Mouse (Mus musculus): ENCODE data around the gene 1810037I17Rik. TPM values are rescaled to one million over a fixed set of nuclear protein-coding genes. Genes with fewer than 3 reads are reported as not detected.

1810037I17Rik gene
- polyA plus RNA-seq, 1 experiment from 2014 or later: 218 TPM

- no peak overlapping the region for H3K4me3 ChIP-seq (replicated peaks; ENCODE audit: low read length)
- 46% methylated on average over 6 of the region's 6 CpGs for WGBS
- H3K36me3 ChIP-seq (ENCODE audit: control insufficient read depth, insufficient read depth, low read length): no peaks in the 10 kb centered on the region
- no peak for ATAC-seq (ENCODE audit: insufficient read depth, low FRiP score)
- H3K4me1 ChIP-seq (ENCODE audit: control insufficient read depth, insufficient read depth, low read length): no peaks in the 10 kb centered on the region
- H3K27me3 ChIP-seq (ENCODE audit: control insufficient read depth, insufficient read depth, low read length): no peaks in the 10 kb centered on the region
- no peak overlapping the region for H3K9ac ChIP-seq (ENCODE audit: low read length)
- H3K27ac ChIP-seq (ENCODE audit: low read length): no peak overlapping the region
- no peaks in the 10 kb centered on the region for H3K9me3 ChIP-seq (replicated peaks; ENCODE audit: control insufficient read depth, low read length)
- H3K4me2 ChIP-seq (ENCODE audit: low read depth, low read length): no peak overlapping the region
Measured at GRCm38 (mm10) chr3:122898254-122898653, 25.7 kb upstream of the 1810037I17Rik start.

- Histone ChIP-seq H3K9ac (ENCODE audit: low read length) (no peak overlapping the region), H3K36me3 (ENCODE audit: control insufficient read depth, insufficient read depth, low read length) (no peaks in the 10 kb centered on the region), H3K27ac (ENCODE audit: low read length) (no peak overlapping the region), H3K27me3 (ENCODE audit: control insufficient read depth, insufficient read depth, low read length) (no peaks in the 10 kb centered on the region), H3K9me3 (replicated peaks; ENCODE audit: control insufficient read depth, low read length) (no peaks in the 10 kb centered on the region), H3K4me3 (replicated peaks; ENCODE audit: low read length) (no peak overlapping the region), H3K4me2 (ENCODE audit: low read depth, low read length) (no peak overlapping the region), H3K4me1 (ENCODE audit: control insufficient read depth, insufficient read depth, low read length) (0 out of 2 replicates have a peak, but pooled peaks cover 2% of the 10 kb centered on the region)
- WGBS: 38% methylated on average over 12 of the region's 12 CpGs
- peak; percentile 50; the same call in 1 of the 2 replicates for ATAC-seq (ENCODE audit: insufficient read depth, low FRiP score)
Measured at GRCm38 (mm10) chr3:122903746-122904433, 20.1 kb upstream of the 1810037I17Rik start.

DNA sequence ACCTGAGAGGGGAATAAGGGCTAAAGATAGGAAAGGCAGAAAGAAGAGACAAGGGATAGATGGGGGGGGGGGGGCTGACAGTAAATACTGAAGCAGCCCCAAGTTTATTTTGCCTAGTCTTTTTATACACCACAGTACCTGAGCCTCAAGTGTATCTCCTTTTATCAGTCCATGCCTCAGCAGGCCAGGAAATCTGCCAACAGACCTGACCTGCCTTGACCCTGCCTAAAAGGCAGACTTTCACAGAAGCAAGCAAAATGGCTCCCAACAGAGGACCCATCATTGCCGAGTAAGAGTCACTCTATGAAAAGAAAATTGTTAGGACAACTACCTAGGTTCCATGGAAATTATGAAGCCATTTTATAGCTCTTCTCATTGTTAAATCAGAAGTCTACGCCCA is 16.2 kb upstream of the 1810037I17Rik start:
- Histone ChIP-seq H3K9me3 (replicated peaks; ENCODE audit: control insufficient read depth, low read length) (no peaks in the 10 kb centered on the region), H3K36me3 (ENCODE audit: control insufficient read depth, insufficient read depth, low read length) (no peaks in the 10 kb centered on the region), H3K9ac (ENCODE audit: low read length) (no peak overlapping the region), H3K27ac (ENCODE audit: low read length) (no peak overlapping the region), H3K27me3 (ENCODE audit: control insufficient read depth, insufficient read depth, low read length) (no peaks in the 10 kb centered on the region), H3K4me1 (ENCODE audit: control insufficient read depth, insufficient read depth, low read length) (0 out of 2 replicates have a peak, but pooled peaks cover 2% of the 10 kb centered on the region), H3K4me2 (ENCODE audit: low read depth, low read length) (no peak overlapping the region), H3K4me3 (replicated peaks; ENCODE audit: low read length) (no peak overlapping the region)
- WGBS: 82% methylated on average over 2 of the region's 2 CpGs
- ATAC-seq (ENCODE audit: insufficient read depth, low FRiP score): no peak

GRCm38 (mm10) chr3:122915493-122915892 is 8.5 kb upstream of the 1810037I17Rik start:
- 85% methylated on average over 5 of the region's 5 CpGs for WGBS
- Histone ChIP-seq H3K9me3 (replicated peaks; ENCODE audit: control insufficient read depth, low read length) (no peaks in the 10 kb centered on the region), H3K27ac (ENCODE audit: low read length) (no peak overlapping the region), H3K36me3 (ENCODE audit: control insufficient read depth, insufficient read depth, low read length) (no peaks in the 10 kb centered on the region), H3K4me3 (replicated peaks; ENCODE audit: low read length) (no peak overlapping the region), H3K4me2 (ENCODE audit: low read depth, low read length) (no peak overlapping the region), H3K27me3 (ENCODE audit: control insufficient read depth, insufficient read depth, low read length) (no peaks in the 10 kb centered on the region), H3K9ac (ENCODE audit: low read length) (no peak overlapping the region), H3K4me1 (ENCODE audit: control insufficient read depth, insufficient read depth, low read length) (no peaks in the 10 kb centered on the region)
- no peak for ATAC-seq (ENCODE audit: insufficient read depth, low FRiP score)

DNA sequence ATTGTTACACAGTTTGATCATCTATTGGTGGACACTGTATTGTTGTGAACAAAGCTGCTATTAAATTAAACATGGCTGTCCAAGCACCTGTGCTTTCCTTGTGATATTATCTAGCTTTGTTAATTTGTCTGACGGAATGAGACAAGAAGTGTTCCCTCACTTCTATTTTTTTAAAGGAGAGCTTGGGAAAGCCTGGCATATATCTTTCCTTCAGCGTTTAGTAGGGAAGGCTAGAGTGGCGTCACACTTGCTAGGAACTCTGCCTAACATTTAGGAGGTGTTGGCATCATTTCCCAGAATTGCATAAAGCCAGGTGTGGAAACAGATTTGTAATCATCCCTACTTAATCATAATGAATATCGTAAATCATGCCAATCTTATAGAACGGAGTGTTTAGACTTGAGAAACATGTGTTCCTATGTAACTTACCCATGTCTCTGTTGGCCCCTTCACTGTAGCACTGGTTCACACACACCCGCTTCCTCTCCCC is 7.8 kb upstream of the 1810037I17Rik start:
- no peak for ATAC-seq (ENCODE audit: insufficient read depth, low FRiP score)
- H3K36me3 ChIP-seq (ENCODE audit: control insufficient read depth, insufficient read depth, low read length): no peaks in the 10 kb centered on the region
- no peak overlapping the region for H3K4me3 ChIP-seq (replicated peaks; ENCODE audit: low read length)
- H3K4me2 ChIP-seq (ENCODE audit: low read depth, low read length): no peak overlapping the region
- no peaks in the 10 kb centered on the region for H3K9me3 ChIP-seq (replicated peaks; ENCODE audit: control insufficient read depth, low read length)
- 76% methylated on average over 6 of the region's 6 CpGs for WGBS
- H3K27me3 ChIP-seq (ENCODE audit: control insufficient read depth, insufficient read depth, low read length): no peaks in the 10 kb centered on the region
- no peak overlapping the region for H3K27ac ChIP-seq (ENCODE audit: low read length)
- no peak overlapping the region for H3K9ac ChIP-seq (ENCODE audit: low read length)
- no peaks in the 10 kb centered on the region for H3K4me1 ChIP-seq (ENCODE audit: control insufficient read depth, insufficient read depth, low read length)

- no peaks in the 10 kb centered on the region for H3K27me3 ChIP-seq (ENCODE audit: control insufficient read depth, insufficient read depth, low read length)
- H3K27ac ChIP-seq (ENCODE audit: low read length): no peak overlapping the region
- no peak for ATAC-seq (ENCODE audit: insufficient read depth, low FRiP score)
- no peak overlapping the region for H3K4me2 ChIP-seq (ENCODE audit: low read depth, low read length)
- H3K9ac ChIP-seq (ENCODE audit: low read length): no peak overlapping the region
- 59% methylated on average over 2 of the region's 2 CpGs for whole genome bisulfite sequencing
- no peaks in the 10 kb centered on the region for H3K36me3 ChIP-seq (ENCODE audit: control insufficient read depth, insufficient read depth, low read length)
- H3K4me1 ChIP-seq (ENCODE audit: control insufficient read depth, insufficient read depth, low read length): no peaks in the 10 kb centered on the region; the same call in none of the 2 replicates
- H3K9me3 ChIP-seq (replicated peaks; ENCODE audit: control insufficient read depth, low read length): no peaks in the 10 kb centered on the region
- no peak overlapping the region for H3K4me3 ChIP-seq (replicated peaks; ENCODE audit: low read length)
Measured at GRCm38 (mm10) chr3:122918672-122919071, 5.3 kb upstream of the 1810037I17Rik start.

DNA sequence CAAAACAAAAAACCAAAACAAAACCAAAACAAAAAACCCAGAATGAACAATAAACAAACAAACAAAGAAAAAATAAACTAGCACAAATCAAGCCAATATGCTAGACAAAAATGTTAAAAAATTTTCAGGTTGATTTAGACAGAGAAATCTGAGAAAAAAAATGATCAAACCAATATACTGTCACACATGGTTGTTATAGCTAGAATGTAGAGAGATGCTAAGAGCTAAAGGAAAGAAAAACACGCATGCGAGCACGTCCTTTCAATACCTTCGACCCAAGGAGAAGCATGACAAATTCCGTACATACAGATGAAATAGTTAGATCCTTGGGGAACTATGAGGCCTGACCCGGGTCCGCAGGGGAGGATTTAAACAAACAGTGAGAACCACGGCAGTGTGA is 4.7 kb upstream of the 1810037I17Rik start, which contains the start of gene Gm10959:
TSS of gene Gm10959 (minus strand) at position 101 of the 400 bp plus-strand sequence.
- no peaks in the 10 kb centered on the region for H3K9me3 ChIP-seq (replicated peaks; ENCODE audit: control insufficient read depth, low read length)
- H3K27ac ChIP-seq (ENCODE audit: low read length): peak within 1 kb of the TSS; percentile 79
- H3K4me2 ChIP-seq (ENCODE audit: low read depth, low read length): no peak within 1 kb of the TSS
- no peak for ATAC-seq (ENCODE audit: insufficient read depth, low FRiP score)
- H3K36me3 ChIP-seq (ENCODE audit: control insufficient read depth, insufficient read depth, low read length): no peaks in the 10 kb centered on the region
- H3K4me3 ChIP-seq (replicated peaks; ENCODE audit: low read length): no peak within 1 kb of the TSS
- no peaks in the 10 kb centered on the region; the same call in none of the 2 replicates for H3K4me1 ChIP-seq (ENCODE audit: control insufficient read depth, insufficient read depth, low read length)
- 80% methylated on average over 8 of the region's 8 CpGs for WGBS
- H3K9ac ChIP-seq (ENCODE audit: low read length): no peak within 1 kb of the TSS
- H3K27me3 ChIP-seq (ENCODE audit: control insufficient read depth, insufficient read depth, low read length): no peaks in the 10 kb centered on the region

DNA sequence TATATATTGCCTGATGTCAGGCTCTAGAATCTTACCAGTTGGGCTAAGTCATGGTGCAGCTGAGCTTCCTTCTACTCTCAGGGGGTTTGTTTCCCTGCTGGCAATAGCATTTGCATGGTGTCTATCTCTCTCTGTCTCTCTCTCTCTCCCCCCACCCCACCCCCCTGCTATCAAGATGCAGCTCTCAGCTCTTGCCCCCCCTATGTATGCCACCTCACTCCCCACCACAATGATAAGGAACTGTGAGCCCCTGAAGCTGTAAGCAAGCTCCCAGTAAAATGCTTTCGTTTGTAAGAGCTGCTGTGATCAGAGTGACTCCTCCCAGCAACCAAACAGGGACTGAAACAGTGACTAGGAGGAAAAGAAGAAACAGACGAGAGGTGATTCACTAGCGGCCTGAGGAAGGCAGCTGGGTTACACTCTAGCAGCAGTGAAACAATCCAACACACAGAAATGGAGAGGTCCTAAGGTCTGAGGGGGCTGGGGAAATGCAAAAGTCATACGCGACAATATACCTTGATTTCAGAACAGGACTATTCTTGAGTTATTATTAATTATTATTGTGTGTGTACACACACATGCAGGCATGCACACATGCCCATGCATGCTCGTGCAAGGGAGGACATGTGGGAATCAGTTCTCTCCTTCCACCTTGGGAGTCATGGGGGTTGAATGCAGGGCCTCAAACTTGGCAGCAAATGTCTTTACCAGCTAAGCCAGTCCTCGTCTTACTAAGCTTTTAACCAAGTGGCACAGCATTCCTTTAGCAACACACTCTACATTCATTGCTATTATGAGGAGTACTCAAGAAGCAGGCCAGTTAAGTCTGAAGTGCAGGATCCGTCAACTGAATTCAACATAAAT is 3.2 kb upstream of the 1810037I17Rik start:
- WGBS: 55% methylated on average over 8 of the region's 8 CpGs
- H3K27ac ChIP-seq (ENCODE audit: low read length): peak overlapping the region; percentile 79
- no peak overlapping the region for H3K4me2 ChIP-seq (ENCODE audit: low read depth, low read length)
- no peak overlapping the region for H3K9ac ChIP-seq (ENCODE audit: low read length)
- H3K36me3 ChIP-seq (ENCODE audit: control insufficient read depth, insufficient read depth, low read length): no peaks in the 10 kb centered on the region
- no peak for ATAC-seq (ENCODE audit: insufficient read depth, low FRiP score)
- no peak overlapping the region for H3K4me3 ChIP-seq (replicated peaks; ENCODE audit: low read length)
- H3K4me1 ChIP-seq (ENCODE audit: control insufficient read depth, insufficient read depth, low read length): no peaks in the 10 kb centered on the region; the same call in none of the 2 replicates
- no peaks in the 10 kb centered on the region for H3K27me3 ChIP-seq (ENCODE audit: control insufficient read depth, insufficient read depth, low read length)
- no peaks in the 10 kb centered on the region for H3K9me3 ChIP-seq (replicated peaks; ENCODE audit: control insufficient read depth, low read length)
